Mouse (Mus musculus): ENCODE data around the gene Sipa1l3.
A peak's percentile ranks its signal among the peaks of the same experiment; 100 is the strongest.

Sipa1l3 gene

GRCm38 (mm10) chr7:29301127-29301566, 217.3 kb downstream of the Sipa1l3 start:
- DNase-seq, result peak; percentile 60

- peak; percentile 84 for DNase-seq
Measured at GRCm38 (mm10) chr7:29296998-29297397, 221.4 kb downstream of the Sipa1l3 start.

- DNase-seq, result no peak
Measured at GRCm38 (mm10) chr7:29295861-29296647, 222.4 kb downstream of the Sipa1l3 start.

- no peak for DNase-seq
Measured at GRCm38 (mm10) chr7:29294111-29294761, 224.2 kb downstream of the Sipa1l3 start.

- DNase-seq, result peak; percentile 55
Measured at GRCm38 (mm10) chr7:29293131-29294065, 225.0 kb downstream of the Sipa1l3 start.

- DNase-seq, result no peak
Measured at GRCm38 (mm10) chr7:29292458-29293098, 225.9 kb downstream of the Sipa1l3 start.

- DNase-seq, result no peak
Measured at GRCm38 (mm10) chr7:29291616-29292457, 226.6 kb downstream of the Sipa1l3 start.

GRCm38 (mm10) chr7:29290691-29291485, 227.6 kb downstream of the Sipa1l3 start:
- no peak for DNase-seq

- no peak for DNase-seq
Measured at GRCm38 (mm10) chr7:29289856-29290255, 228.6 kb downstream of the Sipa1l3 start.

- DNase-seq, result peak; percentile 68
Measured at GRCm38 (mm10) chr7:29288942-29289638, 229.4 kb downstream of the Sipa1l3 start, which contains the start of gene Ppp1r14a. Gene Ppp1r14a, plus strand, starts transcription at chr7:29289308.

- peak; percentile 34 for DNase-seq
Measured at GRCm38 (mm10) chr7:29288079-29288478, 230.4 kb downstream of the Sipa1l3 start.

GRCm38 (mm10) chr7:29287481-29287880, 231.0 kb downstream of the Sipa1l3 start:
- DNase-seq, result no peak

GRCm38 (mm10) chr7:29284523-29284922, 233.9 kb downstream of the Sipa1l3 start:
- no peak for DNase-seq

- DNase-seq, result no peak
Measured at GRCm38 (mm10) chr7:29283876-29284275, 234.6 kb downstream of the Sipa1l3 start.

- DNase-seq, result no peak
Measured at GRCm38 (mm10) chr7:29282074-29282554, 236.3 kb downstream of the Sipa1l3 start.

- peak; percentile 95 for DNase-seq
Measured at GRCm38 (mm10) chr7:29281201-29282073, 237.0 kb downstream of the Sipa1l3 start, which contains the start of gene Spint2. Gene Spint2, minus strand, starts transcription at chr7:29281912.

GRCm38 (mm10) chr7:29280801-29281200, 237.6 kb downstream of the Sipa1l3 start:
- peak; percentile 54 for DNase-seq

GRCm38 (mm10) chr7:29279924-29280323, 238.5 kb downstream of the Sipa1l3 start:
- peak; percentile 49 for DNase-seq

GRCm38 (mm10) chr7:29279261-29279660, 239.2 kb downstream of the Sipa1l3 start:
- no peak for DNase-seq

All from kidney, adult 9 months (tissue).